Mouse (Mus musculus) stomach, postnatal 0 days (tissue): ENCODE data around the gene Uqcc1.

ENCODE experiments used
- CTCF ChIP-seq: IDR thresholded peaks from 2 replicates; pipeline ENCODE4 v1.5.1; 2016; ENCODE audit warnings: antibody characterized with exemption, low read depth, mild to moderate bottlenecking, moderate library complexity
- EP300 ChIP-seq: optimal IDR thresholded peaks from 2 replicates; pipeline ENCODE3; 2016; ENCODE audit warnings: antibody characterized with exemption

DNA sequence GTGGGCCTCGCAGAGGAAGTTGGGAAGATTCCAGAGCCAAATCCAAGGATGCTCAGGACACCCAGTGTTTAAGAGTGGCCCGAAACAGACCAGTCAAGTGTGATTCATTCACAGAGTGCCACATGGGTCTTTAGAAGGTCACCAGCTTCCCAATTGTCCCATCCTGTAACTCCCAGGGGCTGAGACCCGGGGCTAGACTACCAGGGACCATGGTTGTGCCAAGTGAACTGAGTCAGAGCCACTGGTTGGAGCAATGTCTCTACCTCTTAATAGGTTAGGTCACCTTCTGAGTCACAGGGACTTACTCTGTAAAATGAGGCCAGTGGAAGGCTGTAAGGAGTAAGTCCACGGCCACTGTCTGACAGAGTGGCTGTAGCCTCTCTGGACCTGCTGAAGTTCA, 91.1 kb downstream of the Uqcc1 start:
- no peak for TF ChIP-seq CTCF
- TF ChIP-seq EP300, result no peak
